Mouse (Mus musculus): ENCODE measurements at regions not wholly inside any gene's neighbourhood (a gene's known extent, or its start where the extent isn't known, plus 50 kb on each side); places are given as distances from the start of the nearest gene placed in this dataset.
A peak's percentile ranks its signal among the peaks of the same experiment; 100 is the strongest.

GRCm38 (mm10) chr3:101691937-101692604 lies 87.6 kb upstream of the Atp1a1 start:
- DNase-seq (ENCODE audit: low spot score): no peak

GRCm38 (mm10) chr3:101690779-101691178 lies 86.3 kb upstream of the Atp1a1 start:
- DNase-seq (ENCODE audit: low spot score): no peak

GRCm38 (mm10) chr3:101690222-101690621 lies 85.7 kb upstream of the Atp1a1 start:
- DNase-seq (ENCODE audit: low spot score): no peak

DNA sequence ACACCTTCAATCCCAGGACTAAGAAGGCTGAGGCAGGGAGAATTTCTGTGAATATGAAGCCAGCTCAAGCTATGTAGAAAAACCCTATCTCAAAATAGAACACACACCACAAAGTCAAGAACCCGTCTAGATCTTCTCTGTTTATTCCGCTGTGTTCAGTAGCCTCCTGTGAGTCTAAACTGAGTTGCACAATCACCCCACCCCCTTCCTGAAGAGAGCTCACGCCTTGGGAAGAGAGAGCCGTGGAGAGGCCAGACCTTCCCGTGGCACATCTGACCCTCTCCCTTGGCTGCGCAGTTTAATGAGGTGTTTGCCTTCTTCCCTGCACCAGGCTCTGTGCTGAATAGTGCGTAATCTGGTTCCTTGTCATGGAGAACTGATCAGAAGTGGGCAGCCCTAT lies 80.7 kb upstream of the Atp1a1 start:
- no peak for DNase-seq (ENCODE audit: low spot score)

DNA sequence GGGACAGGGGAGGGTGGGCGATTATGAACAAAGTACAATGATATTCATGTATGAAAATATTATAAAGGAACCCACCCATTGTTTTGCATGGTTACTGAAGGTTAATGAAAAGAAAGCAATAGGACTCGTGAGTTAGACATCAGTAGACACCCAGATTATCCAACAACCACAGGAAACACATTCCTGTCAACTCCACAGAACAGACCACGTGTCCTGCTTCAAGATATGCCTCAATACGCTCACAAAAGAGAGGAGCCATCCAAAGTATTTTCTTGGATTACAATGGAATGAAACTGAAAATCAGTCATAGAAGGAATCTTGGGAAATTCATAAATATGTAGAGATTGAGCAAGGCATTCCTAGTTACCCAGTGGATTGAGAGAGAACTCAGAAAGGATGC lies 68.5 kb upstream of the Atp1a1 start:
- DNase-seq (ENCODE audit: low spot score): no peak

DNA sequence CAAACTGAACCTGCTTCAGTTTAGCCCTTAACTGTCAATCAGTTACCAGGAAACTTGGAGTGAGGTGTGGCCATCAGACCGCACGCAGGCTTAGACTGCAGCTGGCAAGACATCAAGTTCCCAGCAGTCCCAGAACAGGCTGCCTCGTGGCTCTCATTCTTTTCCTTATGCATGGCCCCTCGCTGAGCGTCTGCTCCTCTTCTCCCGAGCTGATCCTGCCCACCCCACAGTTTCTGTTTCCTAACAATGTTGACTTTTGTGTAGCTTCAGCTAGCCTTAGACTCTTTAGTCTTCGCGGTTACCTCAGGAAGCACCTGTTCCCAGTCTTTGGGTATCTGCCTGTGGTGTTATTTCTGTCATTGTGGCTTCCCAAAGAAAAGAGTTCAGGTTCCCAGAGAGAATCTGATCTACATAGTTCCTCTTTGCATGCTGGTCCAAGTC lies 66.1 kb upstream of the Atp1a1 start:
- peak; percentile 57 for DNase-seq (ENCODE audit: low spot score)

DNA sequence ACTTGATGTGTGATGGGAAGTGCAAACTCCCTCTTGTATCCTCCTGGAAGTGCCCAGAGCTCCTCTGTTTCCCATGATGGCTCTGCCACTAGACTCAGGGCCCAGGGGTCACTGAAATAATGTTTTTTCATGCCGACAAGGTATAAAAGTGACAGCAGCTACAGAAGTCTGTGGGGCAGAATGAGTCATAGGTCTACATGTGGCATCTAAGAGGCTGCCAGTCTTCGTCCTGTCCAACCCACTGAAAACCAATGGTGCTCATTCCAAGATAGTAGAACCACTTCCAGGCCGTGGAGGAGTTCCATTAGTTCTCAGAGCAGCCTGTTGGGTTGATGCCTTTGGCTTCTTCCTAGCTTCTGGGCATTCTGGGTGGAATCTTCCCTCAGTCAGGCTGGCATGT lies 65.3 kb upstream of the Atp1a1 start:
- DNase-seq (ENCODE audit: low spot score): no peak

DNA sequence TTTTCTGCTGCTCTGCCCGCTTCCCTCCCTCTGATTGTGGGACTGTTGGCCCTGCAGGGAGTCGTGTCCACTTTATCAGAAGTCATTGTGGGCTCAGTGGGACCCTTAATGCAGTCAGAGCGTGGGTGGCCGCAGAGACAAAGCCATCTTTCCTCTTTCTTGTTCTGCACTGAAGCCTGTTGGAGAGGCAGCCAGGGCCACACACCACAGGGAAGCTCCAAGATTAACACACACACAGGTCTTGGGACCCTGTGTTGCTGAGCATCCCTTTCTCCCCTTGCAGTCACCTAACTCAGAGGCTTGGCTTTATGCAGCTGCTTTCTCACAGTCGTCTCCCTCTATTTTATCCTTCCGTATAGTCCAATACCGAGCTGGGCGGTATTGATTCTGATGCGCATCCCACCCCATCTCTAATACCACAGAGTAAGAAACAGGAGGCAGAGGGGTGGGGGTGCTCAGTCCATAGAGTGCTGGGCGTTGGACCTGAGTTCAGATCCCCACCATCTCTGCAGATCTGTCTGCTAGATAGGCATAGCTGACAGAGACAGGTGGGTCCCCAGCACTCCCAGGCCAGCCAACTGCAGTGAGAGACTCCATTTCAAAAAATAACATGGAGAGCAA lies 63.4 kb upstream of the Atp1a1 start:
- no peak for DNase-seq (ENCODE audit: low spot score)

- peak; percentile 73 for DNase-seq (ENCODE audit: low spot score)
These were observed 62.7 kb upstream of the Atp1a1 start for GRCm38 (mm10) chr3:101667186-101667585.

GRCm38 (mm10) chr3:101666583-101666982 lies 62.1 kb upstream of the Atp1a1 start:
- DNase-seq (ENCODE audit: low spot score): no peak

DNA sequence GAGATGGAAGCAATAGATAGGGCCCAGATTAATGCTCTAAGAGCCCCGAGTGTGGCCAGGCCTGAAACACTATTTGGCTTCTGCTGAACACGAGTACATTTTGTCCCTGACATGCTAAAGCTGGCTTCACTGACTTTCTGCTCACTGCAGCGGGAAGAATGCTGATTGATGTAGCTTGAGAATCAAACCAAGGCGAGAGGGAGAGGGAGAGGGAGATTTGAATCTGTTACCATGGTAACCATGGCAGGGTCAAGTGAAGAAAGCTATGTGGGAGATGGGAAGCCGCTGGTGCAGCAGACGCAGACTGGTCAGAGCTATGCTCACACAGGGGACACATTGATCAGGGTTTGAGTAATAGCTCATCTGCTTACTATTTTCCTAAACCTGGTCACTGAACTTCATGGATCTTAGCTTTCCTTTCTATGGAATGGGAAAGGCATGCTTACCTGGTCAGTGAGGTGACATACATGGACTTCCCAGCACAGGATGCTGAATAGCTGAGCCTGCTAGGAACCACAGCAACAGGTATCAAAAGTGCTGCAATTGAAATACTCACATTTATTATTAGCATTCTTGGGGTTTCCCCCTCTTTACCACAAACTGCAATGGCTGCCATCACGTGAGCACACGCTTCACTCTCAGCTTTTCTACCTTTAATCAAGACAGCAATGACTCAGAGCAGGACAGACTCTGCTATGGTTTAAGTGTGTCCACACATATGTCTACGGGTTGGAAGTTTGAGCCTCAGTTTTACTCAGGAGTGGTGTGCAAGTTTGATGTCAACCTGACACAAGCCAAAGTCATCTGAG lies 56.9 kb upstream of the Atp1a1 start:
- no peak for DNase-seq (ENCODE audit: low spot score)

- no peak for DNase-seq (ENCODE audit: low spot score)
These were observed 56.2 kb upstream of the Atp1a1 start for GRCm38 (mm10) chr3:101660635-101661034.

- DNase-seq (ENCODE audit: low spot score): no peak
These were observed 55.7 kb upstream of the Atp1a1 start for GRCm38 (mm10) chr3:101660176-101660575.

- DNase-seq (ENCODE audit: low spot score): no peak
These were observed 53.5 kb upstream of the Atp1a1 start for GRCm38 (mm10) chr3:101657979-101658378.

DNA sequence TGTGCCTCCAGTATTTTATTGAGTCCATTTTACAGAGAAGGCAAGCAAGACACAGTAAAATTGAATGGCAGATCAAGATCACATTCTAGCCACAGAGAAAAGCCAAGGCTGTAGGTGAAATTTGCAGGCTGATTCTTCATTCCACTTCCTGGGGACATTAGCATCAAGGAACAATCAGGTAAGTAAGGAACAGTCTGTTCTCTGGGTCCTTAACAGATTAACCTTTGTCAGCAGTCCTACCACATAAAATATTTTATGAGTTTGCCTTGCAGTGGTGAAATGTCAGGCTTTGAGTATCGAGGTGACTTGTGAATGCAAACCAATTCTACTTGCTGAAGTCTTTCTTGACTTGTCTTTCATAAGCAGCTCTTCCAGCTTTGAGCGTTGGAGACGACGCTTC lies 50.2 kb upstream of the Atp1a1 start:
- DNase-seq (ENCODE audit: low spot score): no peak
